Mouse (Mus musculus): Measurements from ENCODE around the gene 2410137M14Rik.

DNA sequence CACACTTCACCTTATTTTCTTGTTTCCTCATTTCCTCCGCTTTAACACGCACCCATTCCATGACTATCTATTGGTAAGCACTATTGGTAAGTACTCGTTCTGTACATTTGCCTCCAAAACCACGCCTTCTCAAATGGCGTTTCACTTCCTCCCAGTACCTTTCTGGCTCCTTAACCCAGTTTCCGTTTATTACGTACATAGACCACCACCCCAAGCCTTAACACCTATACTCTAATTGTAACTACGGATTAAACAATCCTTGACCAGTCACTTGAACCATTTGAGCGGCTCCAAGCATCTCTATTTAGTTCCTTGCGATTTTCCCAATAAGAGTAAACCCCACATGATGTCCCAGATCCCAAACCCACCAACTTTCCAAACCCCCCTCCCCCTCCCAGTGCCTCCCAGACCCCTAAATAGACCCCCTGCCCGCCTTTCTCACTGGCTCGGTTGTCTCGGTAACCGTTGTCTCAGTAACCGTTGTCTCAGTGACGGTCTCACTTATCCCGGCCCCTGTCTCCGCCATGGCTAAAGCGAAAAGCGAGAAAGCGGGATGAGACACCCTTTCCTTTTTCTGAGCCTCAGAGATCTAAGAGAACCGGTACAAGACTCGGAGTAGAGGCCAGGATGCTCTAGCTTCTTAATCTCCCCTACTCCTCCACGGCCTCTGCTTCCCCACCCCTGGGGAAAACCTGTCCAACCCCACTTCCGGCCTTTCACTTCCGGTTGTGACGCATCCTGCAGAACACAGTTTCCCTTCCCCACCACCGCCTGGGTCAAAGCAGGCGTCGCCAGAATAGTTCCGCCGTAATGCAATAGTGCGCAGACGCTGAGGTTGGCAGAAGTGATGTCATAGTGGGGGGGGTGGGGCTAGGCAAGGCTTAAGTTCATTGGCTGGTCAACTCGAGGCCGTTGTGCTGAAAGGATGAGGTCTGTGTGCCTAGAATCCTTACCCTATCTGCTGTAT, 29.8 kb downstream of the 2410137M14Rik start, which contains the start of gene Ppp1r11:
- no peak for TF ChIP-seq CTCF (IDR thresholded peaks at IDR 0.05; ENCODE audit: borderline replicate concordance, insufficient read depth, low read length)
- TF ChIP-seq POLR2A (IDR thresholded peaks at IDR 0.05; ENCODE audit: low read depth, low read length) = peak; percentile 72
